Mouse (Mus musculus) embryonic facial prominence, embryonic 14.5 days (tissue): ENCODE measurements around the gene Hyal3. TPM values are rescaled to one million over a fixed set of nuclear protein-coding genes. Genes with fewer than 3 reads are reported as not detected.
A peak's percentile ranks its signal among the peaks of the same experiment; 100 is the strongest.

Source experiments
- ATAC-seq: fragments of 200-750 bp; cut with Nextera tagmentation; 2 replicates; pipeline ENCODE4 v1.8.0; 2017; ENCODE audit warnings: low read depth, moderate number of reproducible peaks, moderate TSS enrichment
- DNase-seq: peaks from one replicate; pipeline ENCODE4 v3.0.0-alpha.2; 2015; ENCODE audit warnings: low spot score
- H3K27ac ChIP-seq: fragments of 300-500 bp; sonication (generic); replicated peaks from 2 replicates; pipeline ENCODE4 v1.5.1; 2014; ENCODE audit warnings: low read depth, mild to moderate bottlenecking, low read length, moderate library complexity
- H3K27me3 ChIP-seq: fragments of 300-500 bp; sonication (generic); replicated peaks from 2 replicates; pipeline ENCODE4 v1.6.1; 2014; ENCODE audit warnings: low read length; ENCODE audit not compliant: control insufficient read depth, insufficient read depth
- H3K36me3 ChIP-seq: fragments of 300-500 bp; sonication (generic); 2 replicates; pipeline ENCODE4 v1.6.1; 2014; ENCODE audit warnings: low read length, mixed read lengths; ENCODE audit not compliant: control insufficient read depth, insufficient read depth
- H3K4me1 ChIP-seq: fragments of 300-500 bp; sonication (generic); 2 replicates; pipeline ENCODE4 v1.6.1; 2014; ENCODE audit warnings: antibody characterized with exemption, low read length; ENCODE audit not compliant: control insufficient read depth, insufficient read depth
- H3K4me2 ChIP-seq: fragments of 300-500 bp; sonication (generic); 2 replicates; pipeline ENCODE4 v1.6.1; 2014; ENCODE audit warnings: low read depth, mild to moderate bottlenecking, low read length, moderate library complexity, mixed read lengths
- H3K4me3 ChIP-seq: fragments of 300-500 bp; sonication (generic); 2 replicates; pipeline ENCODE4 v1.5.1; 2014; ENCODE audit warnings: low read depth, mild to moderate bottlenecking, low read length
- H3K9ac ChIP-seq: fragments of 300-500 bp; sonication (generic); 2 replicates; pipeline ENCODE4 v1.6.1; 2014; ENCODE audit warnings: low read depth, mild to moderate bottlenecking, low read length, moderate library complexity, mixed read lengths
- H3K9me3 ChIP-seq: fragments of 300-500 bp; sonication (generic); 2 replicates; pipeline ENCODE4 v1.6.1; 2016; ENCODE audit warnings: low read length; ENCODE audit not compliant: control insufficient read depth
- WGBS: fragments of 180-500 bp; shearing (Covaris S2); extraction: QIAGEN DNeasy Blood & Tissue Kit; methylation state at CpG from one replicate; pipeline ENCODE4 v1.1.7; 2014; 5-methylcytosine and 5-hydroxymethylcytosine counted together
- polyA plus RNA-seq: library from polyadenylated mRNA; unstranded; fragments of >200 nt; fragmentation: Nextera tagmentation; extraction: Ambion mirVana; gene quantifications from 2 replicates; pipeline ENCODE4 v1.2.1, GENCODE M21; 2014

Gene Hyal3
- polyA plus RNA-seq, 1 experiment from 2014 or later = 1.2 TPM

- Histone ChIP-seq H3K4me3 (no peak overlapping the region), H3K9me3 (no peaks in the 10 kb centered on the region), H3K27me3 (no peaks in the 10 kb centered on the region), H3K4me2 (no peak overlapping the region), H3K4me1 (no peaks in the 10 kb centered on the region), H3K9ac (no peak overlapping the region), H3K27ac (no peak overlapping the region), H3K36me3 (peaks cover 73% of the 10 kb centered on the region)
- DNase-seq (no peak), ATAC-seq (no peak)
These were observed 40.3 kb downstream of the Hyal3 start for GRCm38 (mm10) chr9:107620954-107621353.

GRCm38 (mm10) chr9:107624539-107624938 lies 43.9 kb downstream of the Hyal3 start:
- peaks cover 29% of the 10 kb centered on the region for H3K4me1 ChIP-seq
- H3K9ac ChIP-seq = no peak overlapping the region
- DNase-seq (no peak), ATAC-seq (no peak)
- H3K36me3 ChIP-seq = peaks cover 42% of the 10 kb centered on the region
- WGBS = 72% methylated on average over 5 of the region's 5 CpGs
- H3K4me2 ChIP-seq = no peak overlapping the region
- H3K9me3 ChIP-seq = no peaks in the 10 kb centered on the region
- no peak overlapping the region for H3K4me3 ChIP-seq
- H3K27me3 ChIP-seq = no peaks in the 10 kb centered on the region
- 0 out of 2 replicates have a peak overlapping the region, but pooled peaks have one; percentile 10 for H3K27ac ChIP-seq

GRCm38 (mm10) chr9:107624951-107625350 lies 44.3 kb downstream of the Hyal3 start:
- H3K9ac ChIP-seq = no peak overlapping the region
- H3K27ac ChIP-seq = peak overlapping the region; percentile 10; the same call in 1 of the 2 replicates
- peaks cover 33% of the 10 kb centered on the region for H3K4me1 ChIP-seq
- no peaks in the 10 kb centered on the region for H3K27me3 ChIP-seq
- H3K4me3 ChIP-seq = no peak overlapping the region
- ATAC-seq = no peak
- DNase-seq = no peak
- no peaks in the 10 kb centered on the region for H3K9me3 ChIP-seq
- H3K36me3 ChIP-seq = peaks cover 38% of the 10 kb centered on the region
- WGBS = 81% methylated on average over 3 of the region's 3 CpGs
- no peak overlapping the region for H3K4me2 ChIP-seq

- ATAC-seq = no peak
- Histone ChIP-seq H3K27me3 (no peaks in the 10 kb centered on the region), H3K9ac (no peak overlapping the region), H3K27ac (peak overlapping the region; percentile 87; the same call in 1 of the 2 replicates), H3K4me2 (no peak overlapping the region), H3K9me3 (no peaks in the 10 kb centered on the region), H3K4me1 (peaks cover 39% of the 10 kb centered on the region), H3K4me3 (no peak overlapping the region), H3K36me3 (peaks cover 32% of the 10 kb centered on the region; the same call in 1 of the 2 replicates)
- WGBS = 88% methylated on average over 12 of the region's 12 CpGs
- no peak for DNase-seq
These were observed 44.9 kb downstream of the Hyal3 start for GRCm38 (mm10) chr9:107625351-107626128.

GRCm38 (mm10) chr9:107626158-107626843 lies 45.7 kb downstream of the Hyal3 start:
- Histone ChIP-seq H3K9ac (peak overlapping the region; percentile 38; the same call in 1 of the 2 replicates), H3K4me1 (peaks cover 45% of the 10 kb centered on the region), H3K27ac (peak overlapping the region; percentile 87), H3K4me2 (peak overlapping the region; percentile 43), H3K27me3 (no peaks in the 10 kb centered on the region), H3K36me3 (peaks cover 35% of the 10 kb centered on the region; the same call in 1 of the 2 replicates), H3K4me3 (peak overlapping the region; percentile 11; the same call in 1 of the 2 replicates), H3K9me3 (no peaks in the 10 kb centered on the region)
- peak; percentile 85 for DNase-seq
- ATAC-seq = peak; percentile 48
- WGBS = 45% methylated on average over 9 of the region's 15 CpGs

GRCm38 (mm10) chr9:107626844-107627277 lies 46.2 kb downstream of the Hyal3 start:
- H3K27me3 ChIP-seq = no peaks in the 10 kb centered on the region
- H3K9ac ChIP-seq = peak overlapping the region; percentile 40
- H3K4me1 ChIP-seq = peaks cover 48% of the 10 kb centered on the region
- H3K4me2 ChIP-seq = peak overlapping the region; percentile 43
- DNase-seq = peak; percentile 96
- no peaks in the 10 kb centered on the region for H3K9me3 ChIP-seq
- H3K36me3 ChIP-seq = peaks cover 35% of the 10 kb centered on the region; the same call in 1 of the 2 replicates
- 0% methylated on average over 1 of the region's 2 CpGs for WGBS
- peak overlapping the region; percentile 87 for H3K27ac ChIP-seq
- peak overlapping the region; percentile 11; the same call in 1 of the 2 replicates for H3K4me3 ChIP-seq
- ATAC-seq = peak; percentile 80

GRCm38 (mm10) chr9:107627387-107628255 lies 47.0 kb downstream of the Hyal3 start:
- peaks cover 28% of the 10 kb centered on the region; the same call in 1 of the 2 replicates for H3K36me3 ChIP-seq
- peak overlapping the region; percentile 40 for H3K9ac ChIP-seq
- DNase-seq = no peak
- H3K27me3 ChIP-seq = no peaks in the 10 kb centered on the region
- peak overlapping the region; percentile 43 for H3K4me2 ChIP-seq
- no peak for ATAC-seq
- WGBS = 35% methylated on average over 20 of the region's 20 CpGs
- H3K4me3 ChIP-seq = no peak overlapping the region
- H3K27ac ChIP-seq = peak overlapping the region; percentile 87
- no peaks in the 10 kb centered on the region for H3K9me3 ChIP-seq
- peaks cover 56% of the 10 kb centered on the region for H3K4me1 ChIP-seq
